Mouse (Mus musculus): ENCODE measurements at regions not wholly inside any gene's neighbourhood (a gene's known extent, or its start where the extent isn't known, plus 50 kb on each side); places are given as distances from the start of the nearest gene placed in this dataset.

- ATAC-seq (ENCODE audit: extremely low read depth, insufficient number of reproducible peaks, low FRiP score, poor library complexity, severe bottlenecking): no peak
Measured at GRCm38 (mm10) chr1:35697834-35698500, 370.2 kb upstream of the Hs6st1 start.

GRCm38 (mm10) chr1:35702585-35702984 lies 365.6 kb upstream of the Hs6st1 start:
- no peak for ATAC-seq (ENCODE audit: extremely low read depth, insufficient number of reproducible peaks, low FRiP score, poor library complexity, severe bottlenecking)

GRCm38 (mm10) chr1:35706336-35706735 lies 361.9 kb upstream of the Hs6st1 start:
- ATAC-seq (ENCODE audit: extremely low read depth, insufficient number of reproducible peaks, low FRiP score, poor library complexity, severe bottlenecking): no peak

- no peak for ATAC-seq (ENCODE audit: extremely low read depth, insufficient number of reproducible peaks, low FRiP score, poor library complexity, severe bottlenecking)
Measured at GRCm38 (mm10) chr1:35708176-35708788, 359.9 kb upstream of the Hs6st1 start.

GRCm38 (mm10) chr1:35709214-35709613 lies 359.0 kb upstream of the Hs6st1 start:
- ATAC-seq (ENCODE audit: extremely low read depth, insufficient number of reproducible peaks, low FRiP score, poor library complexity, severe bottlenecking): no peak

- ATAC-seq (ENCODE audit: extremely low read depth, insufficient number of reproducible peaks, low FRiP score, poor library complexity, severe bottlenecking): no peak
Measured at GRCm38 (mm10) chr1:35713961-35714360, 354.2 kb upstream of the Hs6st1 start.

GRCm38 (mm10) chr1:35715931-35716330 lies 352.3 kb upstream of the Hs6st1 start:
- ATAC-seq (ENCODE audit: extremely low read depth, insufficient number of reproducible peaks, low FRiP score, poor library complexity, severe bottlenecking): no peak

- ATAC-seq (ENCODE audit: extremely low read depth, insufficient number of reproducible peaks, low FRiP score, poor library complexity, severe bottlenecking): no peak
Measured at GRCm38 (mm10) chr1:35717166-35717565, 351.0 kb upstream of the Hs6st1 start.

- no peak for ATAC-seq (ENCODE audit: extremely low read depth, insufficient number of reproducible peaks, low FRiP score, poor library complexity, severe bottlenecking)
Measured at GRCm38 (mm10) chr1:35717659-35718058, 350.5 kb upstream of the Hs6st1 start.

- no peak for ATAC-seq (ENCODE audit: extremely low read depth, insufficient number of reproducible peaks, low FRiP score, poor library complexity, severe bottlenecking)
Measured at GRCm38 (mm10) chr1:35720063-35720462, 348.1 kb upstream of the Hs6st1 start.

- ATAC-seq (ENCODE audit: extremely low read depth, insufficient number of reproducible peaks, low FRiP score, poor library complexity, severe bottlenecking): no peak
Measured at GRCm38 (mm10) chr1:35724366-35724900, 343.8 kb upstream of the Hs6st1 start.

GRCm38 (mm10) chr1:35726596-35726995 lies 341.6 kb upstream of the Hs6st1 start:
- no peak for ATAC-seq (ENCODE audit: extremely low read depth, insufficient number of reproducible peaks, low FRiP score, poor library complexity, severe bottlenecking)

GRCm38 (mm10) chr1:35727310-35727990 lies 340.8 kb upstream of the Hs6st1 start:
- no peak for ATAC-seq (ENCODE audit: extremely low read depth, insufficient number of reproducible peaks, low FRiP score, poor library complexity, severe bottlenecking)

- no peak for ATAC-seq (ENCODE audit: extremely low read depth, insufficient number of reproducible peaks, low FRiP score, poor library complexity, severe bottlenecking)
Measured at GRCm38 (mm10) chr1:35729785-35730295, 338.4 kb upstream of the Hs6st1 start.

GRCm38 (mm10) chr1:35730309-35730708 lies 337.9 kb upstream of the Hs6st1 start:
- no peak for ATAC-seq (ENCODE audit: extremely low read depth, insufficient number of reproducible peaks, low FRiP score, poor library complexity, severe bottlenecking)

GRCm38 (mm10) chr1:35736247-35736646 lies 332.0 kb upstream of the Hs6st1 start:
- ATAC-seq (ENCODE audit: extremely low read depth, insufficient number of reproducible peaks, low FRiP score, poor library complexity, severe bottlenecking): no peak

GRCm38 (mm10) chr1:35749603-35750002 lies 318.6 kb upstream of the Hs6st1 start:
- ATAC-seq (ENCODE audit: extremely low read depth, insufficient number of reproducible peaks, low FRiP score, poor library complexity, severe bottlenecking): no peak

GRCm38 (mm10) chr1:35750092-35750521 lies 318.1 kb upstream of the Hs6st1 start:
- ATAC-seq (ENCODE audit: extremely low read depth, insufficient number of reproducible peaks, low FRiP score, poor library complexity, severe bottlenecking): no peak

- ATAC-seq (ENCODE audit: extremely low read depth, insufficient number of reproducible peaks, low FRiP score, poor library complexity, severe bottlenecking): no peak
Measured at GRCm38 (mm10) chr1:35752636-35753035, 315.6 kb upstream of the Hs6st1 start.

GRCm38 (mm10) chr1:35754170-35754569 lies 314.0 kb upstream of the Hs6st1 start:
- ATAC-seq (ENCODE audit: extremely low read depth, insufficient number of reproducible peaks, low FRiP score, poor library complexity, severe bottlenecking): no peak
